Mouse (Mus musculus): ENCODE data around the gene Smarca4.
"Not testable (repeated sequence)": the region's sequence is repeated elsewhere in the genome, so short reads cannot be mapped to it uniquely, and the experiment has no call there.

The Smarca4 gene

DNA sequence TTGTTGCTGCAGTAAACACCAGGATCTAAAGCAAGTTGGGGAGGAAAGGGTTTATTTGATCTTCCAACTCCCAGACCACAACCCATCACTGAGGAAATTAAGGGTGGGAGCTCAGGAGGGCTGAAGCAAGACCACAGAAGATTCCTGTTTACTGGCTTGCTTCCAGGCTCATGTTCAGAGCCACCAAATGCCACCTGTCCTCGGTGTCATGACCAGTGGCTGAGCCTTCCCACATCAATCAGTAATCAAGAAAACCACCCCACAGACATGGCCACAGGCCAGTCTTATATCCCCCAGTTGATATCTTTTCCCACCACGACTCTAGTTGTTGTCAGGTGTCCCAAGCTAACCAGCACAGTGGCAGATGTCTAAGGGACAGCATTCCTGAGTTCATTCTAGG is 37.3 kb downstream of the Smarca4 start:
- no peak for DNase-seq (ENCODE audit: low read depth, low spot score)

DNA sequence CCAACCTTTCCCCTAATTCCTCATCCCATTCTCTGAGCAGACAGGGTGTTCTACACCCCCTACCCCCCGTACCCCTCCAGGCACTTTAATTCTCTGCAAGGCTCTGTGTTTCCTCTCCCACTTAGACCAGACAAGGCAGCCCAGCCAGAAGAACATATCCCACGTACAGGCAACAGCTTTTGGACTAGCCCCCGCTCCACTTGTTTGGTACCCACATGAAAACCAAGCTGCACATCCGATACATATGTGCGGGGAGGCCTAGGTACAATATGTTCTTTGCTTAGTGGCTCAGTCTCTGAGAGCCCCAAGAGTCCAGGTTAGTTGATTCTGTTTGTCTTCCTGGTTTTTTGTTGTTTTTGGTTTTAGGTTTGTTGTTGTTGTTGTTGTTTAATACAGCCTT is 46.1 kb downstream of the Smarca4 start:
- DNase-seq (ENCODE audit: low read depth, low spot score), result no peak

DNA sequence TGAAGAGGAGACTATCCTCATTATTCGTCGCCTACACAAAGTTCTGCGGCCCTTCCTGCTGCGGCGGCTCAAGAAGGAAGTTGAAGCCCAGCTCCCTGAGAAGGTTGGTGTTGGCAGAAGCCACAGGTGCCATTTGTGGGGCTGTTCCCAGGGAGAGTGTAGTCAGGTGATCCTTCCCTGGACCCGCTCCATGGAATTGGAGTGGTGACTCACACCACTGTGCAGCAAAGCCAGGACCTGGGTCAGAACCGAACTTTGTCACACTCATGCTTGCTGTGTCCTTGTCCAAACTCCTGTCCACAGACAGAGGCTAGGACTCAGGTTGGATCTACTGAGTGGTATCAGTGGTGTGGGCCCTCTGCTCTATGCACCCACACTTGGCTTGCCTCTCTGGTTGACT is 53.0 kb downstream of the Smarca4 start:
- no peak for DNase-seq (ENCODE audit: low read depth, low spot score)

DNA sequence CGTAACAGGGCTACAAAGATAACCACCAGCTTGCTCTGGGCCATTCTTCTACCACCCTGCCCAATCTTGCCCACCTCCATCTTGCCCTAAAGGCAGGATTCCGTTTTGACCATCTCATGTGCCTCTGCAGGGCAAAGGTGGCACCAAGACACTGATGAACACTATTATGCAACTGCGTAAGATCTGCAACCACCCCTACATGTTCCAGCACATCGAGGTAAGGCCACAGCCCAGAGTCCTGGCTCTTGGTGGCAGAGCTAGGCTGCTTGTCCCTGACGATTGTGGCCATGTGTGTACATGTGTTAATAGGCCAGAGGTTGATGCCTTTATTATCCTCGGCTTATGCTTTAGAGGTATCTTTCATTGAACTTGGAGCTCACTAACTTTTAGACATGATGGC is 54.4 kb downstream of the Smarca4 start:
- DNase-seq (ENCODE audit: low read depth, low spot score), result no peak

DNA sequence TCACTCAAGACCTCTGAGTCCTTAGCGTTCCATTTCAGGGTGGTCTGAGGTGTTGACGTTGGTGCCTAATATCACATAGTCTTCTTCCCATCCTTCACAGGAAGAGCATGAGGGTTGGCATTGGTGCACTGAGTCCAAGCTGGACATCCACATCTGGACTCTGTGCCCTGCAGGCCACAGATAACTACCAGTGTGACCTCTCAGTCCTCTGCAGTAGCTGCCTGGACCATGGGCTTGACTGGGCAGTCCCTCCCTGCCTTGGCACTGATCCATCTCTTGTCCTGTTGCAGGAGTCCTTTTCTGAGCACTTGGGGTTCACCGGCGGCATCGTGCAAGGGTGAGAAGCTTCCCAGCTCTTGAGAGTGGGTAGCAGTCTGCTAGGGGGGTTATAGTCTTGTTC is 55.8 kb downstream of the Smarca4 start:
- no peak for DNase-seq (ENCODE audit: low read depth, low spot score)

DNA sequence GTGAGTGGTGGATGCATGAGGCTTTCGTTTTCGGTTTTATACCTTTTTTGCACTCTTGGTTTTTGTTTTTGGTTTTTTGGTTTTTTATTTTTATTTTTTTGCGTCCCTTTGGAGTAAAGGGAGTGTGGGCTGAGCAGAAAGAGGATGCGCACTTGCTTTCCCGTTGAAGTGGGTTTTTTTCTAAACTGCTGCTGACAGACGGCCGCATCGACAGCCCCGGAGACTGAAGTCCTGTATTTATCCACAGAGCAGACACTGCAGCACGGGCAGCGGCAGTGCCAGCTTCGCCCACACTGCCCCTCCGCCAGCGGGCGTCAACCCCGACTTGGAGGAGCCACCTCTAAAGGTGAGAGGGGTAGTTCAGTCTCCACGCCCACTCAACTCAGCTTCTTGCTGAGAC is 61.7 kb downstream of the Smarca4 start:
- DNase-seq (ENCODE audit: low read depth, low spot score), result no peak

DNA sequence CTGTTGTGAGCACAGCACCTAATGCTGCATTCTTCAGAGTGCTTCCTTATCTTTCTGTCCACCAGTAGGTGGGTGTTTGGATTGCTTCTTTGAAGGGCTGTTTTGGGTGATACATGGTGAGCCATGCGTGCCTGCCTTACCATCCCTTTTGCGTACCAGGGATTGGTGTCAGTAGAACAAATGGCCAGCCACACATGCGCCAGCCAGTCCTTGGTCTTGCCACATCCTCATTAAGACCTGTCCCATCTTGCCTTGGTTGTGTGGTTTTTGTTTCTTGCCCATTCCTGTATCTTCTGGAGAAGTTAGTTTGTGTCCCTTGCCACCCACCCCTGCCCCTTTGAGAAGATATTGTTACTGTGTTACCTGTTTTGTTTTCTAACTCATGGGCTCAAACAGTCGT is 64.5 kb downstream of the Smarca4 start:
- no peak for DNase-seq (ENCODE audit: low read depth, low spot score)

DNA sequence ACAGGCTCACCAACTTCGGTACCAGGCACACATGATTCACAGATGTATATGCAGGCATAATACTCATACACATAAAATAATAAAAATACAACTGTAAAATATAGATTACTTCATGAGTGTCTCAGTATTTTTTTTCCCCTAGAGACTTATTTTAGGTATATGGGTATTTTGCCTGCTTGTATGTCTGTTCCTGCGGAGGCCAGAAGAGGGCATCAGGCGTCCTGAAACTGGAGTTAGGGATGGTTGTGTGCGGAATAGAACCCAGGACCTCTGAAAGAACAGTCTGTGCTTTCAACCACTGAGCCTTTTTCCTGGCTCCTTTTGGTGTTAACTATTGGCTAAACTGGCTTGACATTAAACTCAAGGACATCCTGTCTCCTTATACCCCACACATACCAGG is 66.9 kb downstream of the Smarca4 start:
- DNase-seq (ENCODE audit: low read depth, low spot score), result no peak

DNA sequence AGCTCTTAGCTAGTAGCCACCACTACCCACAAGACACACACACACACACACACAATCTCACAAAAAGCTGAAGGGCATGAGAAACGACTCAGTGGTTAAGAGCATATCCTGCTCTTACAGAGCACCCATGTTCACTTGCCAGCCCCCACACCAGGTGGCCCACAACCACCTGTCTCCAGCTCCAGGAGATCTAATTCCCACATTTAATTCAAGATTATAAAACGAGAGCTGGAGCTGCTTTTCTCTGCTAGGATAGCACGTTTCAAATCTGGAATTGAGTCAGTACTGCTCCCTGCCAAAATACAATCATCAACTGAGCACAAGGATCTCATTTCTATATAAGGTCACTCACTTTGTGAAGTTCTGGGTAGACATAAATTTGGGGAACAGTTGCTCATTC is 67.9 kb downstream of the Smarca4 start:
- no peak for DNase-seq (ENCODE audit: low read depth, low spot score)

DNA sequence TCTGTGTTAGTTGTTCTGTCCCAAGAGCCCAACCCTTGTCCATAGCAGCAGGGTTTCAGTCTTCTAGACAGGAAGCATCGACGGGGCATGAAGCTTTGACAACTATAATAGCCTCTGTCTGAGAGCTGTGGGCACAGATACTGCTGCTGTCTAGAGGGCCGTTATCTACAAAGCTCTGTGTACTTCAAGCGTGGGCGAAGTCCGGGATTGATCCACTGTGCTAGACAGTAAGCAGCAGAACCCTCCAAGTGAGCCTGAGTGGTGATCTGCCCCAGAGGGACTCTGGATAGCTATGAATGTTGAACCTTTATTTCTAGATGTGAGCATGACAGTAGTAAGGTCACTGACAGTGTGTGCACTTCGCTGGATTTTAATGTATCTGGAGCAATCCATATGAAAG is 72.6 kb downstream of the Smarca4 start:
- DNase-seq (ENCODE audit: low read depth, low spot score), result no peak

DNA sequence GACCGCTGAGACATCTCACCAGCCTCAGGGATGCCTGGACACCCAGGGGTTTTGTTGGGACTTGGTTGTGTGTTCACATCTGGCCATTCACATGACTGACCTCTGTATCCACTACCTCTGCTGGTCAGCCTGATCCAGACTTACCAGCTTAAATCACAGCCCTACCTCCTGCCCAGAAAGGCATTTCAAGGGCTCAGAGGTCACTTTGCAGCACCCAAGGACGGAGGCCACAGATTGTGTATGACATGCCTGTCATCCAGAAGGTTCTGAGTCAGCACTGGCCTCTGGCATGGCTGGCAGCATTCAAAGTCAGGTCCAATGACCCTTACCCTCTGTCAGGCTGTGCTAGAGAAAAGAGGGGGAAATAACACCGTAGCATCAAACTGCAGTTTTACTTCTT is 74.1 kb downstream of the Smarca4 start:
- no peak for DNase-seq (ENCODE audit: low read depth, low spot score)

DNA sequence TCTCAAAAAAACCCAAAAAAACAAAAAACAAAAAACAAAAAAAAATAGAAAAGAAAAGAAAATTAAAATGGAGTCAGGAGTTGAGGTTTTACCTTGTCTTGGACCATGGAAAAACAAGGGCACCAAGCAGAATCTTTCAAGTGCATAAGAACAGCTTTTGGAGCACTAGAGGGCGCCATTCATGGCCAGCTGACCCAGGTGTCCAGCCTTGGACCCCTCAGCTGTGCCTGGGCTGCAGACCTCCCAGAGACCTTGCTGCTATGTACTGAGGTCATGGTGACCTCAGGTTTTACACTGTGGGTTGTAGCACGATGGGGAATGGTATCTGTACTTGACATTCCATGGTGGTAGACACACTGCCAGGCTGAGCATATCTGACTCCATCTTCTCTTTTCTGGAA is 75.9 kb downstream of the Smarca4 start:
- DNase-seq (ENCODE audit: low read depth, low spot score), result no peak

DNA sequence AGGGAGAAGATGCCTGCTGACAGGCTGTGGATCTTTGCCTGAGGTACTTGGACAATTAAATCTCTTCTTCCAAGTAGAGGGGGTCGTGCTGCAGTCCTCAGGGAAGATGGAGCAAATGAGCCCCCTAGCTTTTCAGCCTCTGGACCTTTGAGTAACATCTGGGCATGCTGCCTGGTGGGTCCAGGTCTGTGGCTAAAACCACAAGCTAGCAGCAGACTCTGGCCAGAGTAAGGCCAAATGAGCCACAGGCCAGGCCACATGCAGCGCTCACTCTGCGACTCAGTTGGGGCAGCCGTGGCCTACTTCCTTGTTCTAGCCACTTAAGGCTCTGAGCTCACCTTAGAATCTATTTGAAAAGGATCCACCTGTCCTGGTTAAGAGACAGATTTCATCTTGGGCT is 76.5 kb downstream of the Smarca4 start:
- no peak for DNase-seq (ENCODE audit: low read depth, low spot score)

DNA sequence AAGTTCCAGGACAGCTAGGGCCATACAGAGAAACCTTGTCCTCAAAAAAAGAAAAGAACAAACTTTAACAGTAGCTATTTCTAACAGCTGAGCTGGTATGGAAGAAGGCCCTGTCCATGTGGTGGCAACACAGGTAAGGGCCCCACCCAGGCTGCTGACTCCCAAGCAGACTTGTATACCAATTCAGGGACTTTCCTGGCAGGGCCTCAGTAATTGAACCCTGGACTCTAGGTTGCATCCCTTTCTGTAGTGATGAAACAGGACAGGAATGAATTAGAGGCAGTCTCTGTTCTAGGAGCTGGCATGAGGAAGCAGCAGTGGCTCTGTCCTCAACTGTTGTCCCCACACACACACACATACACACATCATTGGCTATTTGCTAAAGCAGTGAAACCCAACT is 78.1 kb downstream of the Smarca4 start:
- no peak for DNase-seq (ENCODE audit: low read depth, low spot score)

DNA sequence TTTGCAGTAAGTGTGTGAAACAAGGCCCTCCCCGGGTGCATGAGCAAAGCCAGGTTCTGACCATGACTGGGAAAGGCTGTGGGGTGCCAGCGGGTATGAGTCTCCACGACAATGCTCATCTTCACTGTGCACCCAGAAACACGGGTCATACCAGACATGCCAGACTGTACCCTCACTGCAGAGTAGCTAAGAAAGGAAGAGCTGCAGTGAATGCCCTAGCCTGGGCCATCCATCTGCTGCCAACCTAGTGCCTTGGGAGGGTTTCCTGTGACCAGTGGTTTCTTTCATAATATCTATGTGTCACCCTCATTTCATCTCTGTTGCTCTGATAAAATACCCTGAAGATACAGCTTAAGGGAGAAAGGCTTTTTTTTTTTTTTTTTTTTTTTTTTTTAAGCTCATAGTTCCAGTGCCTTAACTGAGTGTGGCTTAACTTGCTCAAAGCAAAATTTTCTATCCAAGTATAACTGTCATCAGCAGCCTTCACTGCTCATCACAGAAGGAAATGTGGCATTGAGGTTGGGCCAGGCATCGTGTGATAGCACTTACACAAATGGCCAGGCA is 79.3 kb downstream of the Smarca4 start:
- DNase-seq (ENCODE audit: low read depth, low spot score), result no peak

DNA sequence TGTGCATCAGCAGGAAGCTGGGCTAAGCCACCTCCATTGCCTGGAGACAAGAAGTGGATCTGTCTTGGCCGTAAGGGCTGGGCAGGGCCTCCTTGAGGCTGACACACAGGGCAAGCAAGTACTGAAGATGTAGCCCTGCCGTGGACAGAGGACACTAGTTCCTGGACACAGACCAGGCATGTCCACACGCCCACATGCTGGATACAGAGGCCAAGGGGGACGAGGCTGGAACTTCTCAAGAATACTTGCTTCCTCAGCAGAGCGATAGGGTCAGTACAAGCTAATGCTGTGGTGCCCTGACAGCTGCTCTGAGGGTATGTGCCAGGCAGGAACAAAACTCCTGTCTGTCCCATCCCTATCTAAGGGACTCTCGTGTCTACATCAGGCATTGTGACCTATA is 81.2 kb downstream of the Smarca4 start:
- no peak for DNase-seq (ENCODE audit: low read depth, low spot score)

DNA sequence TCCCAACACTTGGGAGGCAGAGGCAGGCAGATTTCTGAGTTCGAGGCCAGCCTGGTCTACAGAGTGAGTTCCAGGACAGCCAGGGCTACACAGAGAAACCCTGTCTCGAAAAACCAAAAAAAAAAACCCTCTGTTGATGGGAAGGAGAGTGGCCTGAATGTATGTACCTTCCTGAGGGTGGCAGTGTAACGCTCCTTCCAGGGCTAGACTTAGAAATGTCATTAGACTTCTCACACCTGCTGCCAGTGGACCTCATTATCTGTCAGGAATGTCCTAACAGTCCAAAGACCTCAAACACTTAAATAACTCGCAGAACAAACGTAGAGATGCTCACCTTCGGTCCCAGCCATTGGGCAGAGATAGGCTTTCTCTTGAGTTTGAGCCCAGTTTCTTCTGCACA is 83.3 kb downstream of the Smarca4 start:
- DNase-seq (ENCODE audit: low read depth, low spot score), result not testable (repeated sequence)

DNA sequence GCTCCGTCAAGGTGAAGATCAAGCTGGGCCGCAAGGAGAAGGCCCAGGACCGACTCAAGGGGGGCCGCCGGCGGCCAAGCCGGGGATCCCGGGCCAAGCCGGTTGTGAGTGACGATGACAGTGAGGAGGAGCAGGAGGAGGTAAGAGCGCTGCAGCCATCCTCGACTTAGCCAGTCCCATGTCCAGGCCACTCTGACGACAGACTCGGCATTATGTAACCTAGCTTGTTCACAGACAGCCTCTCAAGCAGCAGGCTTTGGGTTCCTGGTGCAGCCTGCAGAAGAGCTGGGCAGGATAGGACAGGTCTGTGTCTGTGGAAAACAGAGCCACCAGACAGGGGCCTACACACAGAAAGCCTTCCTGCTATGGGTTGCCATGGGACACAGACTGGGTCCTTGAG is 85.1 kb downstream of the Smarca4 start:
- DNase-seq (ENCODE audit: low read depth, low spot score), result no peak

DNA sequence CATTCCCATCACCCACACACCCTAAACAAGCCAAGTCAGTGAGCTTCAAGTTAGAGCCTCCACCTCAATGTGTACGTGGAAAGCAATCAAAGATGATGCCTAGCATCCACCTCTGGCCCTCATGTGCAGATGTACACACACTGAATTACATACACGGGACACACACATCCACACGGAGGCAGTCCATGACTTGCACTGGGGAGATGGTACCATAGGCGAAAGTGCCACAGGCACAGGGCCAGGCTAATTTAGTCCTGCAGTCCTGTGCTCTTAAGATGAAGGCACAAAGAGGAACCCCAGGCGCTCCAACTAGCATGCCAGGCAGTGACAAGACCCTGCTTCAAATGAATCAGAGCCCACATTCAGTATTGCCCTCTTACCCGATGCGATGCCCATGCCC is 87.5 kb downstream of the Smarca4 start:
- no peak for DNase-seq (ENCODE audit: low read depth, low spot score)

DNA sequence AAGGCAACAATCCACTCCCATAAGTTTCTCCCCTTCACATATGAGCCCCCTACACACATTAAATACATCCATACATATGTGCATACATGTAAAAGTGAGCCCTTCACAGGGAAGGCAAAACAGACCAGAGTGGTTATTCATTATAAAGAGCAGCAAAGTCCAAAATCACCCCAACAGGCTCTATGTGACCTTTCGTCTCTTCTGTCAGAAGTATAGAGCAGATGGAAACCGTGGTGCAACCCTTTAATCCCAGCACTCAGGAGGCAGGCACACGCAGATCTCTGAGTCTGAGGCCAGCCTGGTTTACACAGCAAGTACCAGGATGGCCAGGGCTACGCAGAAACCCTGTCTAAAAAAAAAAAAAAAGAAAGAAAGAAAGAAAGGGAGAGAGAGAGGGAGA is 90.1 kb downstream of the Smarca4 start:
- DNase-seq (ENCODE audit: low read depth, low spot score), result no peak

DNA sequence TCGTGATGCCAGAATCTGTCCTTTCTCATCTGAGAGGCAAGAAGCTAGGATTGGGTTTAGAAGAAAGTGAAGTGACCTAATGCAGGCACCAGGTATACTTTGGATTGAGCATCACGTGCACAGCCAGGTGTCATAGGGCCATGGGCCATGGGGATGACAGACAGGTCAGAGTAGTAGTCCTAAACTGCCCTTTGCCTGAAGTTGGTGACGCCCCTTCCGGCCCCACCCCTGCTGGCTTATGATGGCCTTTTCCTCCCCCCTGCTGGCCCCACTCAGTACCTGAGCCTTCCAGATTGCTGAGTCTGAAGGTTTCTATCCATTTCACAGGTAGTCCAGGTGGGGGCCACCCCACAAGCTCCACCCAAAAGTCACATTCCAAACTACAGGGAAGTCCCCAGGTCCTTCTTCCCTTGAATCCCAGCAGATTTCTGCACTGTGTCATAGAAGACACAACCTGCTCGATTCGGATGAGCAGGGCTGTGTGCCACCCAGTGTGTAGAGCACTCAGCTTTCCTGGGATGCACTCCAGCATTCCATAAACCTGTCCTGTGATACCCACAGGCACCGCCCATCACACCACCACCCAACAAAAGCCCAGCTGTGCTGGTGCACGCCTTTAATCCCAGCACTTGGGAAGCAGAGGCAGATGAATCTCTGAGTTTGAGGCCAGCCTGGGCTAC is 90.8 kb downstream of the Smarca4 start:
- DNase-seq (ENCODE audit: low read depth, low spot score), result no peak

DNA sequence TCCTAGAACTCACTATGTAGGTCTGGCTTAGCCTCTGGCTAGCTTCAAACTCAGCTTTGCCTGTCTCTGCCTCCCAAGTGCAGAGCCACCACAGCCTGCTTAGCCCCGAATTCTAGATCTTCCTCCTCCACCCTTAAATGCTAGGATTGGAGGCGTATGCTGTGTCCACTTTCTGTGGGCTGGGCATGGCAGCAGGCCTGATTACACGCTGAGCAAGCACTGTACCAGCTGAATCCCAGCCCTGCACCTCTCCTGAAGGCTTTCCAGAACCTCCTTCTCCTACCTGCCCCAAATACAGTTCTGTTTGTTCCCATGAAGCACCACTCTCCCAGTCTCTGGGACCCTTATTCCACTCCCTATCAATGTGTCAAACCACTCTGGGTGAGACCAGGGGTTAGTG is 93.4 kb downstream of the Smarca4 start:
- no peak for DNase-seq (ENCODE audit: low read depth, low spot score)

DNA sequence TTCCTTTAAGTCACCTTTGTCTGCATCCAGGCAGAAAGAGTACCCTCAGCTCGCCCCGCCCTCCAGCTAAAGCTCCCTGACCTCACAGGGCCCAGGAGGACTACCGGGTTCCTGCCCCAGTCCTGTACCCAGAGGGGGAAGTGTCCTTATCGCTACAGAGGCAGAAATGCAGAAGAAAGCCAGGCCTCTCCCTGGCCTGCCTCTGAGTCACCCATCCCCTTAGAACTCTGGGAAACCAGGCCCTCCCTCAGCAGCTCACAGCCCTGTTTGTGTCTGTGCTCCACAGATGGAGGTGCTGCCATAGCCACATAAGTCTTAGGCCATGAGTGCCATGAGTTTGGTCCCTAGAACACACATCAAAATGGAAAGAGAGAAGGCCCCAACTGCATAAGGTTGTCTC is 99.3 kb downstream of the Smarca4 start:
- DNase-seq (ENCODE audit: low read depth, low spot score), result no peak

DNA sequence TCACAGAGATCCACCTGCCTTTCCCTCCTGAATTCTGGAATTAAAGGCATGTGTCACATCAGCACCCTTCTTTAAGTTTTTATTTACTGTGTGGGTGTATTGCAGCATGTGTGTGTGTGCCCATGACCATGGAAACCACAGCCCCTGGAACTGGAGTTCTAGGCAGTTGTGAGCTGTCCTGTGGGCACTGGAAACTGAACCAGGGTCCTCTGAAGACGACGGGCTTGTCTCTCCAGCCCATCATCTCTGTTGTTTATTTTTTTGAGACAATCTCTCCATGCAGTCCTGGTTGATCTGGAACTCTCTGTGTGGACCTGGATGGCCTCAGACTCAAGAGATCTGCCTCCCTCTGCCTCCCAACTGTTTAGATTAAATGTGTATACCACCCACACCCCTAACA is 101.0 kb downstream of the Smarca4 start:
- no peak for DNase-seq (ENCODE audit: low read depth, low spot score)
